Mouse (Mus musculus): ENCODE data around the gene Foxd2. TPM values are rescaled to one million over a fixed set of nuclear protein-coding genes. Genes with fewer than 3 reads are reported as not detected.
A peak's percentile ranks its signal among the peaks of the same experiment; 100 is the strongest.

Foxd2 gene
- polyA plus RNA-seq, 1 experiment from 2014 or later: 0.16 TPM

DNA sequence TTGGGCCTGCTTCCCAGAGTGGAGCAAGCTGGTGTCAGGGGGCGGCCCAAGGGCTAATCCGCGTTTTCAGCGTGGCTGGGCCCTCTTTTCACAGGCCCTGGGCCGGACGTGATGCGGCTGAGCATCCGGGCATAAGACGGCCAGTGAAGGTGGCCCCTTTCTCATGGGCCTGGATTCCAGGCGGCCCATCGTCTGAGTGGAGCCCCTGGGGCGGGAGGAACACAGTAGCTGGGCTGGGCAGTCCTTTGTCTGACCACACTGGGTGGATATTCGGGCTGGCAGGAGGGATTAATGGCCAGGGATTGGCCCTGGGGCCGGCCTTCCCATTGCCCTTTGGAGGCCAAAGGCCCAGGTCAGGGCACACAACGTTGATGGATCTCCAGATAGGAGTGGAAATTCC, 20.5 kb upstream of the Foxd2 start:
- no peak overlapping the region for H3K27ac ChIP-seq (ENCODE audit: low read depth)
- 39% methylated on average over 15 of the region's 15 CpGs for WGBS
- no peak overlapping the region for H3K9ac ChIP-seq
- no peaks in the 10 kb centered on the region for H3K36me3 ChIP-seq (ENCODE audit: insufficient read depth)
- H3K27me3 ChIP-seq (ENCODE audit: insufficient read depth, low read length): peaks cover 59% of the 10 kb centered on the region
- no peak overlapping the region for H3K4me3 ChIP-seq (ENCODE audit: low read depth, low read length)
- no peak for DNase-seq
- no peak for TF ChIP-seq CTCF (IDR thresholded peaks at IDR 0.05; ENCODE audit: low read depth)
- no peaks in the 10 kb centered on the region for H3K9me3 ChIP-seq (ENCODE audit: low read depth, low read length)
- H3K4me2 ChIP-seq: no peak overlapping the region
- H3K4me1 ChIP-seq (ENCODE audit: insufficient read depth): no peaks in the 10 kb centered on the region
- ATAC-seq (ENCODE audit: insufficient read depth): no peak

DNA sequence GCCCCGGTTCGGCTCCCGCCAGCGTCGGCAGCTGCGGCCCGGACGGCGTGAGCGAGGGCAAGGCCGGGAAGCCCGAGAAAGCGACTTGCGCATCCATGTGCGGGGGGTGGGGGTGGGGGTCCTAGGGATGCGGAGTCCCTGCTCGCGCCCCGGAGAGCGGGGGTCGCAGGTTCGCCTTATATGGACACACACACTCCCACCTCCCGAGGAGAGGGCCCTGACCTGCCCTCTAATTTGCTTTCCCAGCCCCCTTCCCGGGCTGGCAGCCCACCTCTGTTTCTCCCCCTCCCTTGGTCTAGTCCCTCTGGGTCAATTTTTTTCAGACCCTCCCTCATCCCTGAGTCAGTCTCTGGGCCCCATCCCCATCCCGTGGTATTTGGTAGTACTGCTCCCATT, 17.2 kb upstream of the Foxd2 start, which contains the start of gene Foxe3:
TSS of gene Foxe3 (minus strand) at position 97 of the 396 bp plus-strand sequence.
- no peak for TF ChIP-seq CTCF (IDR thresholded peaks at IDR 0.05; ENCODE audit: low read depth)

GRCm38 (mm10) chr4:114924971-114925916, 16.6 kb upstream of the Foxd2 start:
- Histone ChIP-seq H3K27me3 (ENCODE audit: insufficient read depth, low read length) (peaks cover 80% of the 10 kb centered on the region), H3K27ac (ENCODE audit: low read depth) (no peak overlapping the region), H3K4me2 (peak overlapping the region; percentile 66), H3K9me3 (ENCODE audit: low read depth, low read length) (no peaks in the 10 kb centered on the region), H3K4me3 (ENCODE audit: low read depth, low read length) (peak overlapping the region; percentile 40), H3K9ac (peak overlapping the region; percentile 13; the same call in 1 of the 2 replicates), H3K4me1 (ENCODE audit: insufficient read depth) (no peaks in the 10 kb centered on the region), H3K36me3 (ENCODE audit: insufficient read depth) (no peaks in the 10 kb centered on the region)
- TF ChIP-seq CTCF (IDR thresholded peaks at IDR 0.05; ENCODE audit: low read depth): 0 out of 2 replicates have a peak, but pooled peaks have one; percentile 7
- DNase-seq (peak; percentile 57), ATAC-seq (ENCODE audit: insufficient read depth) (peak; percentile 80)
- WGBS: under 1% methylated on average over 123 of the region's 125 CpGs

More for the DNA sequence above, 17.2 kb upstream of the Foxd2 start, which contains the start of gene Foxe3:
- Histone ChIP-seq H3K27ac (ENCODE audit: low read depth) (no peak within 1 kb of the TSS), H3K36me3 (ENCODE audit: insufficient read depth) (no peaks in the 10 kb centered on the region), H3K4me2 (peak within 1 kb of the TSS; percentile 66), H3K9me3 (ENCODE audit: low read depth, low read length) (no peaks in the 10 kb centered on the region), H3K4me1 (ENCODE audit: insufficient read depth) (no peaks in the 10 kb centered on the region), H3K27me3 (ENCODE audit: insufficient read depth, low read length) (peaks cover 83% of the 10 kb centered on the region), H3K4me3 (ENCODE audit: low read depth, low read length) (peak within 1 kb of the TSS; percentile 40), H3K9ac (peak within 1 kb of the TSS; percentile 13; the same call in 1 of the 2 replicates)
- WGBS: 2% methylated on average over 25 of the region's 25 CpGs
- DNase-seq (no peak), ATAC-seq (ENCODE audit: insufficient read depth) (no peak)

GRCm38 (mm10) chr4:114917091-114917490, 8.4 kb upstream of the Foxd2 start:
- H3K4me1 ChIP-seq (ENCODE audit: insufficient read depth): no peaks in the 10 kb centered on the region
- ATAC-seq (ENCODE audit: insufficient read depth) (no peak), DNase-seq (peak; percentile 86)
- H3K4me3 ChIP-seq (ENCODE audit: low read depth, low read length): no peak overlapping the region
- 59% methylated on average over 2 of the region's 2 CpGs for WGBS
- H3K27me3 ChIP-seq (ENCODE audit: insufficient read depth, low read length): peaks cover 51% of the 10 kb centered on the region
- no peak overlapping the region for H3K4me2 ChIP-seq
- no peak overlapping the region for H3K27ac ChIP-seq (ENCODE audit: low read depth)
- H3K9ac ChIP-seq: no peak overlapping the region
- no peaks in the 10 kb centered on the region for H3K36me3 ChIP-seq (ENCODE audit: insufficient read depth)
- TF ChIP-seq CTCF (IDR thresholded peaks at IDR 0.05; ENCODE audit: low read depth): peak; percentile 74
- H3K9me3 ChIP-seq (ENCODE audit: low read depth, low read length): no peaks in the 10 kb centered on the region

DNA sequence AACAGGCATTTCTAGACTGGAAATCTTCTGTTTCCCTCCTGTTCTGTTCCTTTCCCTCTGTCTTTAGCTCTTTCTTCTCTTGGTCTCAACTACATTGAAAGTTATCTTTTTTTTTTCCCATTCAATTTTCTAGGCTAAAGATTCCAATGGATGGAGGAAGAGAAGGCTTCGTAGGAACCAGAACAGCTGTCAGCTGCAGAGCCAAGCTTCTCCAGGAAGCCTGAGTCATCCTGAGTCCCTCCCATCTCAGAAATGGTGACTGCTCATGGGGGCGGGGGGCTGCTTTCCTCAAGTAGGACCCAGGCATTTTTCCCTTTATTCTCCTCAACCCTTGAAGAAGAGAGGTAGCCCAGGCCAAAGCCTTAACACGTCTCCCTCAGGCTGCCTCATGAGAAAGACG, 7.4 kb upstream of the Foxd2 start:
- H3K4me2 ChIP-seq: no peak overlapping the region
- H3K36me3 ChIP-seq (ENCODE audit: insufficient read depth): no peaks in the 10 kb centered on the region
- H3K4me3 ChIP-seq (ENCODE audit: low read depth, low read length): no peak overlapping the region
- DNase-seq: no peak
- H3K9me3 ChIP-seq (ENCODE audit: low read depth, low read length): no peaks in the 10 kb centered on the region
- H3K27ac ChIP-seq (ENCODE audit: low read depth): no peak overlapping the region
- no peaks in the 10 kb centered on the region for H3K4me1 ChIP-seq (ENCODE audit: insufficient read depth)
- no peak for ATAC-seq (ENCODE audit: insufficient read depth)
- H3K27me3 ChIP-seq (ENCODE audit: insufficient read depth, low read length): peaks cover 58% of the 10 kb centered on the region
- WGBS: 53% methylated on average over 4 of the region's 4 CpGs
- no peak overlapping the region for H3K9ac ChIP-seq
- no peak for TF ChIP-seq CTCF (IDR thresholded peaks at IDR 0.05; ENCODE audit: low read depth)

- Histone ChIP-seq H3K27ac (ENCODE audit: low read depth) (no peak overlapping the region), H3K27me3 (ENCODE audit: insufficient read depth, low read length) (peaks cover 82% of the 10 kb centered on the region), H3K9me3 (ENCODE audit: low read depth, low read length) (no peaks in the 10 kb centered on the region), H3K9ac (no peak overlapping the region), H3K4me2 (no peak overlapping the region), H3K4me1 (ENCODE audit: insufficient read depth) (no peaks in the 10 kb centered on the region), H3K36me3 (ENCODE audit: insufficient read depth) (no peaks in the 10 kb centered on the region), H3K4me3 (ENCODE audit: low read depth, low read length) (no peak overlapping the region)
- 5% methylated on average over 13 of the region's 13 CpGs for WGBS
- TF ChIP-seq CTCF (IDR thresholded peaks at IDR 0.05; ENCODE audit: low read depth): peak; percentile 72
- ATAC-seq (ENCODE audit: insufficient read depth): no peak
- peak; percentile 86 for DNase-seq
These were observed 4.9 kb upstream of the Foxd2 start for GRCm38 (mm10) chr4:114913594-114913962.

Measured in lung, embryonic 14.5 days (tissue).